Mouse (Mus musculus) thymus, adult 2 months (tissue): ENCODE measurements around the gene Dach1. TPM values are rescaled to one million over a fixed set of nuclear protein-coding genes. Genes with fewer than 3 reads are reported as not detected.

ENCODE experiments used
- DNase-seq: peaks from one replicate; pipeline ENCODE4 v3.0.0; 2021
- H3K27ac ChIP-seq: fragments of 200-500 bp; 2 replicates; pipeline ENCODE4 v1.5.1; 2012; ENCODE audit warnings: low read length, control low read depth; ENCODE audit not compliant: control insufficient read depth, insufficient read depth
- H3K27me3 ChIP-seq: fragments of 200-500 bp; 2 replicates; pipeline ENCODE4 v1.6.1; 2012; ENCODE audit warnings: mild to moderate bottlenecking, low read length, moderate library complexity, mixed read lengths; ENCODE audit not compliant: control insufficient read depth, insufficient read depth
- H3K36me3 ChIP-seq: fragments of 200-500 bp; 2 replicates; pipeline ENCODE4 v1.6.1; 2012; ENCODE audit warnings: mild to moderate bottlenecking, low read length, moderate library complexity; ENCODE audit not compliant: control insufficient read depth, insufficient read depth
- H3K4me1 ChIP-seq: fragments of 200-500 bp; replicated peaks from 2 replicates; pipeline ENCODE4 v1.6.1; 2012; ENCODE audit warnings: low read length; ENCODE audit not compliant: control insufficient read depth, insufficient read depth
- H3K4me3 ChIP-seq: fragments of 200-500 bp; 2 replicates; pipeline ENCODE4 v1.5.1; 2012; ENCODE audit warnings: mild to moderate bottlenecking, low read length, control low read depth, moderate library complexity; ENCODE audit not compliant: control insufficient read depth, insufficient read depth
- CTCF ChIP-seq: fragments of 200-500 bp; IDR thresholded peaks from 2 replicates; pipeline ENCODE4 v1.5.1; 2012; ENCODE audit warnings: mild to moderate bottlenecking, control low read depth, low read length, moderate library complexity, borderline replicate concordance; ENCODE audit not compliant: control insufficient read depth, poor library complexity, insufficient read depth; ENCODE audit errors: extremely low read depth
- POLR2A ChIP-seq: fragments of 200-500 bp; IDR thresholded peaks from 2 replicates; pipeline ENCODE4 v1.6.1; 2012; ENCODE audit warnings: mild to moderate bottlenecking, low read length, control low read depth, moderate library complexity; ENCODE audit not compliant: control insufficient read depth, poor library complexity, insufficient read depth; ENCODE audit errors: extremely low read depth
- WGBS: fragments of 180-500 bp; shearing (Covaris S2); methylation state at CpG from one replicate; pipeline ENCODE4 v1.1.7; 2018; 5-methylcytosine and 5-hydroxymethylcytosine counted together
- polyA plus RNA-seq: library from polyadenylated mRNA; depleted of rRNA; stranded (reverse); fragments of >200 nt; gene quantifications from 2 replicates; pipeline ENCODE4 v1.2.3, GENCODE M21; 2012

Gene Dach1
- polyA plus RNA-seq, 1 experiment: 0.38 TPM

- Histone ChIP-seq H3K27ac (no peak overlapping the region), H3K4me3 (no peak overlapping the region), H3K4me1 (no peaks in the 10 kb centered on the region), H3K27me3 (no peaks in the 10 kb centered on the region), H3K36me3 (no peaks in the 10 kb centered on the region)
- WGBS: 92% methylated on average over 5 of the region's 5 CpGs
- no peak for DNase-seq
- TF ChIP-seq POLR2A (no peak), CTCF (no peak)
These were observed 374.1 kb downstream of the Dach1 start for GRCm38 (mm10) chr14:97795385-97795952.

- no peaks in the 10 kb centered on the region for H3K36me3 ChIP-seq
- H3K4me3 ChIP-seq: no peak overlapping the region
- DNase-seq: no peak
- no peak overlapping the region for H3K27ac ChIP-seq
- no peaks in the 10 kb centered on the region for H3K27me3 ChIP-seq
- WGBS: 80% methylated on average over 2 of the region's 2 CpGs
- no peaks in the 10 kb centered on the region for H3K4me1 ChIP-seq
- no peak for TF ChIP-seq POLR2A
These were observed 395.3 kb downstream of the Dach1 start for GRCm38 (mm10) chr14:97774135-97774767.

- no peak overlapping the region for H3K27ac ChIP-seq
- no peaks in the 10 kb centered on the region for H3K36me3 ChIP-seq
- no peak overlapping the region for H3K4me3 ChIP-seq
- 87% methylated on average over 4 of the region's 4 CpGs for WGBS
- DNase-seq: no peak
- H3K4me1 ChIP-seq: no peaks in the 10 kb centered on the region
- TF ChIP-seq CTCF (no peak), POLR2A (no peak)
- H3K27me3 ChIP-seq: no peaks in the 10 kb centered on the region
These were observed 415.2 kb downstream of the Dach1 start for GRCm38 (mm10) chr14:97754400-97754799.

GRCm38 (mm10) chr14:97753973-97754372 lies 415.6 kb downstream of the Dach1 start:
- Histone ChIP-seq H3K4me3 (no peak overlapping the region), H3K27me3 (no peaks in the 10 kb centered on the region), H3K36me3 (no peaks in the 10 kb centered on the region), H3K4me1 (no peaks in the 10 kb centered on the region), H3K27ac (no peak overlapping the region)
- DNase-seq: no peak
- 92% methylated on average over 2 of the region's 2 CpGs for WGBS
- TF ChIP-seq POLR2A (no peak), CTCF (no peak)

- no peaks in the 10 kb centered on the region for H3K36me3 ChIP-seq
- H3K27ac ChIP-seq: no peak overlapping the region
These were observed 426.3 kb downstream of the Dach1 start for GRCm38 (mm10) chr14:97743252-97743651.

GRCm38 (mm10) chr14:97742785-97743184 lies 426.8 kb downstream of the Dach1 start:
- Histone ChIP-seq H3K36me3 (no peaks in the 10 kb centered on the region), H3K4me3 (no peak overlapping the region), H3K27ac (no peak overlapping the region), H3K27me3 (no peaks in the 10 kb centered on the region), H3K4me1 (no peaks in the 10 kb centered on the region)
- WGBS: 88% methylated on average over 4 of the region's 4 CpGs
- no peak for DNase-seq
- TF ChIP-seq CTCF (no peak), POLR2A (no peak)

More at GRCm38 (mm10) chr14:97743252-97743651, 426.3 kb downstream of the Dach1 start:
- Histone ChIP-seq H3K27me3 (no peaks in the 10 kb centered on the region), H3K4me3 (no peak overlapping the region), H3K4me1 (no peaks in the 10 kb centered on the region)
- no peak for DNase-seq
- TF ChIP-seq POLR2A (no peak), CTCF (no peak)
- 84% methylated on average over 2 of the region's 2 CpGs for WGBS
